Mouse (Mus musculus): Measurements from ENCODE around the gene 4933428G20Rik.

- no peak for TF ChIP-seq CTCF (IDR thresholded peaks at IDR 0.05)
- no peak for TF ChIP-seq EP300 (IDR thresholded peaks at IDR 0.05)
These were observed 2.7 kb upstream of the 4933428G20Rik start for GRCm38 (mm10) chr11:97502846-97503245.

All from lung, postnatal 0 days (tissue).